Mouse (Mus musculus) ES-E14 (cell line): ENCODE results near the gene Ubl4b.

Experiments
- CHD2 ChIP-seq: IDR thresholded peaks from 2 replicates; pipeline ENCODE4 v1.6.1; 2014; ENCODE audit warnings: mild to moderate bottlenecking, low read depth, low read length, inconsistent platforms
- ZNF384 ChIP-seq: IDR thresholded peaks from 2 replicates; pipeline ENCODE4 v1.6.1; 2012; ENCODE audit warnings: low read depth, low read length, inconsistent platforms

DNA sequence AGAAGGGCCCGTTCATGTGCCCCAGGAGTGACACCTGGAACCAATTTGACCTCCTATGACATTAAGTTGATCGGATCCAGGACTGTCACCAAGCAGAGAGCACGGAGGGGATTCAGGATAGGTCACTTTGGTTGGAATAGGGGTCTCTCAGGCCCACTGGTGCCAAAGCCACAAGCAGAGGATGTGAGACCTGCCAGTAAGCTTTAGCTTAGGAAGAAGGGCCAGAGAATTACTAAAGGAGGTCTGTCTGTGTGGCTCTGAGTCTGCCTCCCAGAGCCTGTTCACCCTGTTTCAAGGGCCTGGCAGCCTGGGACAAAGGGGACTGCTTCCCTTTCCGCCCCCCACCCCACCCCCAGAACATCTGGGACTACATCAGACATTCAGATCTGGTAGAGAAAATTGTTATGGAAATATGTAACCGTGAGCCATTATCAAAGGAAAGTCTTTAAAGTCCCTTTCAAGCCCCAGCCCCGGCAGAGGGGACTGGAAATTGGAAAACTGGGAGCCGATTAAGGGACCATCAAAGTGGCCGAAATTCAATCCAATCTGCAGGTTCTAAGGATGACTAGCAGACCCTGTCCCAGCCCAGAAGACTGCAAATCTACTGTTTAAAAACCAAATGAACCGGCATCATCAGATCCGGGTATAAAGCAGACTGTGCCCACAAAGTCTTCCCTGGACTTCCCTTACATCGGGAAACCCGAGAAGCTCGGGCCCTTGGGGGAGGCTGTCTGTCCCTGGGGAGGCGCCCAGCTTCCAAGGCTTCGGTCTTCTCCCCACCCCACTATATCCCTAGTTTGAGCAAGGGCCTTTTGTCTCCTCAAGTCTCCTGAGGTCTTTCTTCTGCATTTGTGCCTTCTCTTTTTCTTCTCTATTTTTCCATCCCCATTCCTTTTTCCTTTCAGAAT lies 26.5 kb upstream of the Ubl4b start:
- TF ChIP-seq ZNF384 (no peak), CHD2 (no peak)
